Mouse (Mus musculus) liver, embryonic 11.5 days (tissue): ENCODE data around the gene Parva. TPM values are rescaled to one million over a fixed set of nuclear protein-coding genes. Genes with fewer than 3 reads are reported as not detected.

Experiments used
- ATAC-seq: fragments of 200-750 bp; cut with Nextera tagmentation; replicated peaks from 2 replicates; pipeline ENCODE4 v1.8.0; 2017; ENCODE audit warnings: moderate number of reproducible peaks, mild to moderate bottlenecking, moderate TSS enrichment, moderate library complexity; ENCODE audit not compliant: low FRiP score
- DNase-seq: peaks from one replicate; pipeline ENCODE4 v3.0.0-alpha.2; 2017; ENCODE audit warnings: low spot score
- H3K27ac ChIP-seq: fragments of 300-500 bp; sonication (generic); 2 replicates; pipeline ENCODE4 v1.5.1; 2014; ENCODE audit warnings: mild to moderate bottlenecking, low read depth, low read length, control low read depth
- H3K27me3 ChIP-seq: fragments of 300-500 bp; sonication (generic); replicated peaks from 2 replicates; pipeline ENCODE4 v1.6.1; 2014; ENCODE audit warnings: low read length, mixed read lengths; ENCODE audit not compliant: control insufficient read depth, insufficient read depth
- H3K36me3 ChIP-seq: fragments of 300-500 bp; sonication (generic); 2 replicates; pipeline ENCODE4 v1.6.1; 2014; ENCODE audit warnings: mild to moderate bottlenecking, low read length, moderate library complexity, mixed read lengths; ENCODE audit not compliant: control insufficient read depth, insufficient read depth
- H3K4me1 ChIP-seq: fragments of 300-500 bp; sonication (generic); replicated peaks from 2 replicates; pipeline ENCODE4 v1.6.1; 2014; ENCODE audit warnings: low read length, mixed read lengths; ENCODE audit not compliant: control insufficient read depth, insufficient read depth
- H3K4me2 ChIP-seq: fragments of 300-500 bp; sonication (generic); 2 replicates; pipeline ENCODE4 v1.6.1; 2014; ENCODE audit warnings: mild to moderate bottlenecking, control low read depth, moderate library complexity
- H3K4me3 ChIP-seq: fragments of 300-500 bp; sonication (generic); 2 replicates; pipeline ENCODE4 v1.5.1; 2014; ENCODE audit warnings: low read depth, low read length, control low read depth
- H3K9ac ChIP-seq: fragments of 300-500 bp; sonication (generic); 2 replicates; pipeline ENCODE4 v1.6.1; 2014; ENCODE audit warnings: low read depth, low read length, control low read depth
- H3K9me3 ChIP-seq: fragments of 300-500 bp; sonication (generic); 2 replicates; pipeline ENCODE4 v1.6.1; 2016; ENCODE audit warnings: low read length, inconsistent platforms, mixed read lengths; ENCODE audit not compliant: control insufficient read depth
- WGBS: fragments of 180-500 bp; shearing (Covaris S2); extraction: QIAGEN DNeasy Blood & Tissue Kit; methylation state at CpG from one replicate; pipeline ENCODE4 v1.1.7; 2014; 5-methylcytosine and 5-hydroxymethylcytosine counted together
- polyA plus RNA-seq: library from polyadenylated mRNA; unstranded; fragments of >200 nt; fragmentation: Nextera tagmentation; extraction: Ambion mirVana; gene quantifications from 2 replicates; pipeline ENCODE4 v1.2.1, GENCODE M21; 2014

Gene Parva
- polyA plus RNA-seq, 1 experiment from 2014 or later = 24.3 TPM

DNA sequence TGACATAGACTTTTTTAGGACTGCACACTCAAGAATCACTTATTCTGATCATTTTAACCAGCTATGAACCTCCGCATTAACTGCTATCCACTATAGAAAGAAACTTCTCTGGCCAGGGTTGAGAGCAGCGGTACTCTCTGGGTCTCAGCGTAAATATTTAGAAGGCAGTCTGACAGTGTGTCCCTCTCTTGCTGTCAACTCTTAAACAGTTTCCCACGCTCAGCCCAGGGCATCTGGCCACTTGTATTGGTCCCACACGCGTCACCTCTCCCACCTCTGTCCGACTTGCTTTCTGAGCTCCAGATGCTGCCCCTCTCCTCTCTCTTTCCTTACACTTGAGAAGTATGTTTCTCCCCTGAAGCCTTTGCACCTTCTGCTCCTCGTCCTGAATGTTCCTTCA, 81.8 kb downstream of the Parva start:
- Histone ChIP-seq H3K4me2 (no peak overlapping the region), H3K27ac (no peak overlapping the region), H3K27me3 (no peaks in the 10 kb centered on the region), H3K4me1 (peaks cover 7% of the 10 kb centered on the region; the same call in 1 of the 2 replicates), H3K9ac (no peak overlapping the region), H3K4me3 (no peak overlapping the region), H3K36me3 (no peaks in the 10 kb centered on the region), H3K9me3 (no peaks in the 10 kb centered on the region)
- 73% methylated on average over 8 of the region's 8 CpGs for WGBS
- ATAC-seq = no peak
- no peak for DNase-seq

DNA sequence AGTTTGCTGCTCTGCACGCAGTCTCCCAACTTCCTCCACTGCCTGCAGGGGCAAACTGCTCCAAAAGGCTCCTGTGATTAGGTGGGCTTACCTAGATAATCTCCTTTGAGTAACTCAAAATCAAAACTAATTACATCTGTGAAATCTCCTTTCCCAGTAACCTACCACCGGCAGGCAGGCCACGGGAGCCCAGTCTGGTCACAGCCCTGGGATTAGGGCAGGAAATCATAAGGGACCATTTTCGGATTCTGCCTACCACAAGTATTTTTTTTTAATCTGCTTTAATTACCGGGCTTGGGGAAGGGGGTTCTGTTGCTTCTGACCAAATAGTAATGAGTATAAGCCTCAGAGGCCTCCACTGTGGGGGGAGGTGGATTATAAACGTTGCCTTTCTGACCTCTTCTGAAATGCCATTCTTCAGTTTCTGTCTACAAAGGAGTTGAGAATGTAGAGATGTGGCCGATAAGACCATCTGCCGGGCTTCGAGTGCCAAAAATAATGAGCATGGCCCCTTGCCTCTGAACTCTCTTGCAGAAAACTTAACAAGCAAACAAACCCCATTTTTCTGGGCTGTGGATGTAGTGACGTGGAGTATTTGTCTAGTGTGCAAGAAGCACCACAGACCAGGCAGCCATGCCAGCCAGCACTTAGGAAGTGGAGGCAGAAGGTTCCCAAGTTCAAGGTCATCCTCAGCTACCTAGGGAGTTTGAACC, 83.2 kb downstream of the Parva start:
- peaks cover 7% of the 10 kb centered on the region; the same call in 1 of the 2 replicates for H3K4me1 ChIP-seq
- no peak overlapping the region for H3K27ac ChIP-seq
- no peak overlapping the region for H3K4me3 ChIP-seq
- H3K9ac ChIP-seq = no peak overlapping the region
- H3K9me3 ChIP-seq = no peaks in the 10 kb centered on the region
- 54% methylated on average over 10 of the region's 10 CpGs for WGBS
- DNase-seq (no peak), ATAC-seq (no peak)
- no peaks in the 10 kb centered on the region for H3K36me3 ChIP-seq
- H3K27me3 ChIP-seq = no peaks in the 10 kb centered on the region
- no peak overlapping the region for H3K4me2 ChIP-seq

DNA sequence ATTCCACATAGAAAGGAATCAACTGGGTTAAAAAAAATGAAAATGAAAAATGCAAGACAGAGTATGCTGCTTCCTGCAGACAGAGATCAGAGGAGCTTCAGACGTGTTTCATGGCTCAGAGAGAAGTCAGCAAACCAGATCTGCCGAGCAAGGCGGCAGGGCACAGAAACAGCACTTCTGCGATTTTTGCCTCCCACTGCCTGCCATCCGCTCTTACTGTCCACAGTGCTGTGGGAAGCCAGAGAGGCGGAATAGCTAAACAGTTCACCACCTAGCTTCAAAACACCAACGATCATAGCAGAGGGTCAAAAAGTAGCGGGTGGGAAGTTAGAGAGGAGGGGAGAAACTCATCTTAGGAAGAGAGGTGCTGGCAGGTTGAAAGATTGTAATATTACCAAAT, 84.0 kb downstream of the Parva start:
- H3K27ac ChIP-seq = no peak overlapping the region
- DNase-seq = no peak
- no peak overlapping the region for H3K4me3 ChIP-seq
- H3K36me3 ChIP-seq = no peaks in the 10 kb centered on the region
- no peak overlapping the region for H3K4me2 ChIP-seq
- H3K9ac ChIP-seq = no peak overlapping the region
- peaks cover 7% of the 10 kb centered on the region; the same call in 1 of the 2 replicates for H3K4me1 ChIP-seq
- no peak for ATAC-seq
- H3K9me3 ChIP-seq = no peaks in the 10 kb centered on the region
- no peaks in the 10 kb centered on the region for H3K27me3 ChIP-seq
- WGBS = 71% methylated on average over 8 of the region's 8 CpGs

DNA sequence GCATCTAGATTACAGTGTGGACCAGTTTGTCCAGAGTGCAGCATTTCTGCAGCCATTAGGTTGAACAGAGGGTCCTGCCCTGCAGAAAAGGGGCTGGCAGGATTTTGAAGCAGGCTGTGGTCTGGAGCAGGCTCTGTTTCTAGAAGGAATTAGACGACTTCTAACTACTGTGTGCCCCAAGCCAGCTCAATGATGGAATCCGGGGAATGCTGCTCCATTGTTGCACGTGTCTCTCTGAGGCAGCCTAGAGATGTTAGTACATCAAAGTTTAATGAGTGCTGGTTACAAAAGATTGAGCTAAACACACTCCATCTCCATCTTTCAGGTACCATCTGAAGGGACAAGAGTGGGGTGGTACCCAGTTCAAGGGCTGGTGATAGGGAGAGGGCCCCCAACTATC, 85.0 kb downstream of the Parva start:
- DNase-seq = no peak
- Histone ChIP-seq H3K9ac (no peak overlapping the region), H3K4me2 (no peak overlapping the region), H3K27me3 (no peaks in the 10 kb centered on the region), H3K9me3 (no peaks in the 10 kb centered on the region), H3K36me3 (no peaks in the 10 kb centered on the region), H3K4me3 (no peak overlapping the region), H3K27ac (no peak overlapping the region), H3K4me1 (peaks cover 7% of the 10 kb centered on the region; the same call in 1 of the 2 replicates)
- 42% methylated on average over 3 of the region's 3 CpGs for WGBS
- no peak for ATAC-seq

DNA sequence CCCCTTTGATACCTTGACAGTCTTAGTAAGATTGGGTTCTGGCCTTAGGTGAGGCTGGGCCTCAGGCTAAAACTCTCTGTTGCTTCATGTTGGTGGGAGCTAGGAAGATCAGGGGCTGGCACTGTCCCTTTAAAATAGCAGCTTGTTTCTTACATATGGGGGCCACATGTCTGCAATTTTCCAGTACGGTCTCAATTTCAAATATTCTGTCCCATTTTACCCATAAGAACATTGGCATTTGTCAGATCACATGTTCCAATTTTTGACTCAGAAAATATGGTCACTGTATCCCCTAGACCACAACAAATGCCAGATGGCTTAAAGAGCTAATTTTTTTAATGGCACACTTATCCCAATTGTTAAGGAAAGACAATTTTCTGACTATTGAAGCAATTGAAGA, 85.6 kb downstream of the Parva start:
- DNase-seq (no peak), ATAC-seq (no peak)
- WGBS = 81% methylated on average over 1 of the region's 1 CpGs
- Histone ChIP-seq H3K9me3 (no peaks in the 10 kb centered on the region), H3K9ac (no peak overlapping the region), H3K27ac (no peak overlapping the region), H3K27me3 (no peaks in the 10 kb centered on the region), H3K4me3 (no peak overlapping the region), H3K4me1 (peaks cover 7% of the 10 kb centered on the region; the same call in 1 of the 2 replicates), H3K4me2 (no peak overlapping the region), H3K36me3 (no peaks in the 10 kb centered on the region)

DNA sequence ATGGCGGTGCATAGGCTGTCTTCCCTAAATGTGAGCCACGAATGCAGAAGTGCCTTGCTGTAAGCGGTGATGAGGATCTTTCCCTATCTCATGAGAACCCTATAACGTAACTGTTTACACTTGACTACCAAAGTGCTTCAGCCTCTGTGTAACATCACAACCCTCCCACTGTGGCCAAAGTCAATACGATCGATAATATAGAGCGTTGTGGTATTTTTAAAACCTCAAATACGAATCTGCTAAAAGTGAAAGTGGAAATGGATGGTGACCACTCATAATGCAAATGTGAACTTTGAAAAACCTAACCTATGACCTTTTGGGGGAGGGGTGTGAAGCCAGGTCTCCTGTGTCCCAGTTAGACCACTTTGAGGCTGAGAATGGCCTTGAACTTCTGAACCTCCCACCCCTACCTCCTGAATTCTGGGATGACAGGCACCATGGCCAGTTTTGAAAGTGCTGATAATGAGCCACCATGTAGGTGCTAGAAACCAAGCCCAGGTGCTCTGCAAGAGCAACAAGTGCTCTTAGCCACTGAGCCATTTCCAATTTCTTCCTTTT, 87.4 kb downstream of the Parva start:
- H3K27ac ChIP-seq = no peak overlapping the region
- no peak for DNase-seq
- peaks cover 5% of the 10 kb centered on the region; the same call in 1 of the 2 replicates for H3K4me1 ChIP-seq
- H3K36me3 ChIP-seq = no peaks in the 10 kb centered on the region
- no peak overlapping the region for H3K4me3 ChIP-seq
- H3K9ac ChIP-seq = no peak overlapping the region
- no peaks in the 10 kb centered on the region for H3K27me3 ChIP-seq
- H3K4me2 ChIP-seq = no peak overlapping the region
- H3K9me3 ChIP-seq = no peaks in the 10 kb centered on the region
- WGBS = 64% methylated on average over 8 of the region's 8 CpGs
- no peak for ATAC-seq

DNA sequence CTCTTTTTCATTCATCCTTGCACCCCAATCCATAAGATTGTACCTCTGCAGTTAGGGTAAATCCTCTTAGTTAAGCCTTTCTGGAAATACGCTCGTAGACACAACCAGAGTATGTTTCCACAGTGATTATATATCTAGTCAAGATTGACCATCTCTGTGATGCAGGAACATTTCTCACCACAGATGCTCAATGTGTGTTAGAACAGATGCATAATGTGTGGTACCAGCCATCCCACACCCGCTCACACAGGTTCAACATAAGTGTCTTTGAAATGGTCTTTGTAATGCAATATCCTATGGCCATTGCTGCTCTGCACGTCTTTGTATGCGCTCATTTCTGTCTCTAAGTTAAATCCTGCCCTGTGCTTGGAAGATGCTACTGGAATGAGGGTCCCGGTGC, 98.2 kb downstream of the Parva start:
- Histone ChIP-seq H3K4me3 (no peak overlapping the region), H3K9ac (no peak overlapping the region), H3K9me3 (no peaks in the 10 kb centered on the region), H3K27ac (no peak overlapping the region), H3K27me3 (no peaks in the 10 kb centered on the region), H3K36me3 (no peaks in the 10 kb centered on the region), H3K4me2 (no peak overlapping the region), H3K4me1 (no peaks in the 10 kb centered on the region)
- ATAC-seq = no peak
- DNase-seq = no peak
- 84% methylated on average over 6 of the region's 6 CpGs for WGBS

DNA sequence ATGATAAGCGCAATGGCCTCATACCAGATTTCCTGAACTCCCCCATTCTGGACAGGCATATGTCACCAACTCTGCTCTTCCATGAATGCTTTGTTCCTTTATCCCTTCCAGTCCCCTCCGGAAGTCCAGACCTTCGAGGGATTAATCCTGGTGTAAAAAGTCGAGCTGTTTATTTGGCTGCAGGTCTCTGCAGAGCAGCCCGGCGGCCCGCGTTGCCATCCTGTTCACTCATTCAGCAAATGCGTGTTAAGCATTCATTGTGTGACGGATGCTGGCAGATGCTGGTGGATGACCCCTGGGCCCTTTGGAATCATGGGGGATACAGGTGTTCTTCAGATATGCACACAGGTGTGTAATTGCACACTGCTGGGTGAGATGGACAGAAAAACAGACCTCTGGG, 98.9 kb downstream of the Parva start:
- Histone ChIP-seq H3K4me2 (no peak overlapping the region), H3K9ac (no peak overlapping the region)
- 85% methylated on average over 10 of the region's 10 CpGs for WGBS

DNA sequence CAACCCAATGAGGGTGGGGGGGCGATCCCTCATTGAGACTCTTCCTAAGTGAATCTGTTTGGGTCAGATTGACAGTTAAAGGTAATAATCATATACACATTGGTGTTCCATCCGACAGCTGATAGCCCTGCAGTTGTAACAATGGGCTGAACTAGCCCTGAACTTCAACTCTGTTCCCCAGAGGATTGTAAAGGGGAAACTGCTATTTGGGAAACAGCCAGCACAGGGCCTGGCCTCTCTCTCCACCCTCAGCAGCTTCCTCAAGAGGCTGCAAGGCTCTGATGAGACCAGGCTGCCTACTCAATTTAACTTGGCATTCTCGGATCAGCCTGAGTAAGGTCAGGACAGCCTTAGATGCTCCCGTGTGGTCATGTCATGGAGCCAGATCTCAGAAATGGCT, 99.9 kb downstream of the Parva start:
- no peak for DNase-seq
- Histone ChIP-seq H3K27ac (no peak overlapping the region), H3K9ac (no peak overlapping the region), H3K27me3 (no peaks in the 10 kb centered on the region), H3K9me3 (no peaks in the 10 kb centered on the region), H3K4me1 (no peaks in the 10 kb centered on the region), H3K36me3 (no peaks in the 10 kb centered on the region), H3K4me3 (no peak overlapping the region), H3K4me2 (no peak overlapping the region)
- no peak for ATAC-seq
- 77% methylated on average over 4 of the region's 4 CpGs for WGBS

More for the DNA sequence above, 98.9 kb downstream of the Parva start:
- no peaks in the 10 kb centered on the region for H3K36me3 ChIP-seq
- H3K4me1 ChIP-seq = no peaks in the 10 kb centered on the region
- H3K27me3 ChIP-seq = no peaks in the 10 kb centered on the region
- ATAC-seq (no peak), DNase-seq (no peak)
- no peak overlapping the region for H3K27ac ChIP-seq
- no peak overlapping the region for H3K4me3 ChIP-seq
- no peaks in the 10 kb centered on the region for H3K9me3 ChIP-seq
